Mouse (Mus musculus): ENCODE results near the gene Flcn.

DNA sequence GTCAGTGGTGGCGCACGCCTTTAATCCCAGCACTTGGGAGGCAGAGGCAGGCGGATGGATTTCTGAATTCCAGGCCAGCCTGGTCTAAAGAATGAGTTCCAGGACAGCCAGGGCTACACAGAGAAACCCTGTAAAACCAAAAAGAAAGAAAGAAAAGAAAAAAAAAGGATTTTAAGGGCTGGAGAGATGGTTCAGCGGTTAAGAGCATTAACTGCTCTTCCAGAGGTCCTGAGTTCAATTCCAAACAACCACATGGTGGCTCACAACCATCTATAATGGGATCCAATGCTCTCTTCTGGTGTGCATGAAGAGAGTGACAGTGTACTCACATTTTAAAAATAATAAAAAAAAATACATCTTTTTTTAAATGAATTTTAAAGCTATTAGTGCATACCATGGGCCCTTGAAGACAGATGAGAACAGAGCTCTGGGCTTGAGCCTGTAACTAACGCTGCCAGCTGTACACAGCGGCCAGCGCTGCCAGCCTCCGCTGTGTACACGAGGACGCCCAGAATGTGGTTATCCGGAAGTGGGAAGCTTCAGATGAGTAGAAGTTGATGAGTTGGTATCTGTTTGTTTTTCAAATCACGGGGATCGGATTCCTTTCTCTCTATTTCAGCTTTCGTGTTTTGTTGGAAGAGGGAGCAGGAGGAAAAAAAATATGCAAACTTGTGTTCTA is 803 bp upstream of the Flcn start:
- TF ChIP-seq CTCF (IDR thresholded peaks at IDR 0.05; ENCODE audit: insufficient read depth, low read length) (no peak), POLR2A (IDR thresholded peaks at IDR 0.05; ENCODE audit: borderline replicate concordance, extremely low read depth, low read depth, low read length) (no peak)

Data from lung, adult 2 months (tissue).